In the genomic region with DNA sequence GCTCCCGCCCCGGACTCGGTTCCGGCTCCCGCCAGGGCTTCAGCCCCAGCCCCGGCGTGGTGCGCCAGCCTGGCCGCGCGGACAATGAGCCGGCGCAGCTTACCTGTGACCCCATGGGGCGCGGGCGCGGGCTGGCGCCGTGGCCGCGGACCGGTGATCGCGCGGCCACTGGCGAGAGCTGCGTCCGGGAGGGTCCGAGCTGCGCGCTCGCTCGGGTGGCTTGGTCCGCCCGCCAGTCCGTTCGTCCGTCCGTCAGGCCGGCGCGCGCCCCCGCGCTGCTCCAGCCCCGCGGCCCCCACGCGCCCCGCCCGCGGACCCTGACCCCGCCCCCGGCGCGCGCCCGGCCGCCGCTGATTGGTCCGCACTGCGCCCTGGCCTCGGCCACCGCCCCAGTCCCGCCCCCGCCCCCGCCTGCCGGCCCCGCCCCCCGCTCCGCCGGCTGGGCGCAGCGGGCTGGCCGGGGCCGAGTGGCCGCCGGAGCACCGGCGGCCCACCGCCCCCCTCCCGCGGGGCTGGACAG, we compare ENCODE assay signal across 8 mouse cellular contexts. TPM values are rescaled to one million over a fixed set of nuclear protein-coding genes. Genes with fewer than 3 reads are reported as not detected.
DNase-seq lines count a peak whose midpoint lies in the region; ATAC-seq and TF ChIP-seq lines count a peak whose summit lies in the region.

Gene Zbtb46, minus strand, starts transcription at position 274 of the 520 bp plus-strand sequence.

- peak within 1 kb of the TSS; percentile 72 for H3K9ac ChIP-seq in ES-E14 (ENCODE audit: insufficient read depth, low read depth, low read length, poor library complexity, severe bottlenecking)
- H3K9ac ChIP-seq in forebrain, embryonic 16.5 days (replicated peaks; ENCODE audit: low read depth, low read length) = peak within 1 kb of the TSS; percentile 75

- peak; percentile 85 for ATAC-seq in forebrain, embryonic 16.5 days

- under 1% methylated on average over 75 of the region's 83 CpGs for WGBS in forebrain, embryonic 16.5 days
- 1% methylated on average over 82 of the region's 83 CpGs for WGBS in hindbrain, embryonic 10.5 days

- peak within 1 kb of the TSS; percentile 90 to 92 for H3K4me3 ChIP-seq in ES-E14 (ENCODE audit: insufficient read depth in 1 of 2, low read depth in 1 of 2, low read length in 2 of 2, poor library complexity in 1 of 2, severe bottlenecking in 1 of 2)
- H3K4me3 ChIP-seq in forebrain, embryonic 16.5 days (replicated peaks; ENCODE audit: low read length) = peak within 1 kb of the TSS; percentile 75
- H3K4me3 ChIP-seq in hindbrain, embryonic 10.5 days = peak within 1 kb of the TSS; percentile 94

- H3K27me3 ChIP-seq in forebrain, embryonic 16.5 days (replicated peaks; ENCODE audit: control insufficient read depth, insufficient read depth, low read length) = peaks cover 23% of the 10 kb centered on the region
- peaks cover 10% of the 10 kb centered on the region for H3K27me3 ChIP-seq in hindbrain, embryonic 10.5 days (ENCODE audit: insufficient read depth, poor library complexity, severe bottlenecking)

- no peaks in the 10 kb centered on the region for H3K36me3 ChIP-seq in ES-E14 (ENCODE audit: control insufficient read depth, insufficient read depth, low read length, poor library complexity, severe bottlenecking)
- no peaks in the 10 kb centered on the region for H3K36me3 ChIP-seq in forebrain, embryonic 16.5 days (ENCODE audit: control insufficient read depth, insufficient read depth)
- no peaks in the 10 kb centered on the region for H3K36me3 ChIP-seq in hindbrain, embryonic 10.5 days

- no peaks in the 10 kb centered on the region for H3K9me3 ChIP-seq in ES-E14 (ENCODE audit: control insufficient read depth, insufficient read depth, low read depth, low read length)
- H3K9me3 ChIP-seq in forebrain, embryonic 16.5 days (ENCODE audit: control insufficient read depth, low read length) = no peaks in the 10 kb centered on the region
- no peaks in the 10 kb centered on the region for H3K9me3 ChIP-seq in hindbrain, embryonic 10.5 days

- peak within 1 kb of the TSS; percentile 81 for H3K4me2 ChIP-seq in forebrain, embryonic 16.5 days (ENCODE audit: low read length)

- peaks cover 3 to 5% of the 10 kb centered on the region in 2 experiments; a peak in 2 of 4 replicates for H3K4me1 ChIP-seq in ES-E14 (ENCODE audit: control insufficient read depth in 2 of 2, insufficient read depth in 2 of 2, low read length in 2 of 2, poor library complexity in 1 of 2)
- H3K4me1 ChIP-seq in forebrain, embryonic 16.5 days (replicated peaks; ENCODE audit: control insufficient read depth, insufficient read depth, low read length) = peaks cover 19% of the 10 kb centered on the region
- H3K4me1 ChIP-seq in hindbrain, embryonic 10.5 days (replicated peaks) = peaks cover 48% of the 10 kb centered on the region

- H3K27ac ChIP-seq in ES-E14 (ENCODE audit: insufficient read depth, low read depth, low read length, poor library complexity, severe bottlenecking) = no peak within 1 kb of the TSS
- H3K27ac ChIP-seq in forebrain, embryonic 16.5 days (ENCODE audit: low read length) = 0 out of 2 replicates have a peak within 1 kb of the TSS, but pooled peaks have one; percentile 20
- peak within 1 kb of the TSS; percentile 94 for H3K27ac ChIP-seq in hindbrain, embryonic 10.5 days

- in situ Hi-C loops in ES-E14 (cut with MboI; ENCODE audit: low sequenced_read_pairs in 2 of 2, unreplicated experiment in 2 of 2) = no loop called here

- DNase-seq in ES-E14 (ENCODE audit: low read depth, low spot score) = peak; percentile 47
- peak; percentile 86 to 96 for DNase-seq in cerebellum, adult 18-20 months
- DNase-seq in hindbrain, embryonic 10.5 days (ENCODE audit: low spot score) = peak; percentile 88
- DNase-seq in layer of hippocampus, postnatal 14 days (ENCODE audit: low spot score in 2 of 2) = peak; percentile 55 to 70
- peak; percentile 91 for DNase-seq in lung, postnatal 14 days
- DNase-seq in retina, adult 2 months (ENCODE audit: low read depth, low spot score) = peak; percentile 57
- peak; percentile 68 for DNase-seq in thymus, postnatal 25 days

TF ChIP-seq in ES-E14, 5 proteins besides CTCF, POLR2A, EP300 and RAD21:
- TF ChIP-seq MAFK (IDR thresholded peaks at IDR 0.05; ENCODE audit: insufficient read depth, low read depth, low read length) (no peak), CHD2 (IDR thresholded peaks at IDR 0.05; ENCODE audit: low read depth, low read length) (no peak), ZC3H11A (IDR thresholded peaks at IDR 0.05; ENCODE audit: borderline replicate concordance, low read depth, low read length) (no peak)

RNA-seq across cellular contexts. Expression of gene Zbtb46, which starts in this region (rescaled TPM):
- 4.4 and 5.1 TPM in 2 replicates for total RNA-seq in ES-E14 (2012; rRNA removed)
- polyA plus RNA-seq in forebrain, embryonic 16.5 days (2015; fragmentation: Nextera tagmentation; extraction: Ambion mirVana) = 9.5 and 11.9 TPM in 2 replicates
- 18.6 and 22.2 TPM in 2 replicates for polyA plus RNA-seq in hindbrain, embryonic 10.5 days (2016; fragmentation: Nextera tagmentation; extraction: Ambion mirVana)
- 10 to 100 TPM; 11.2 to 14.0 TPM for total RNA-seq in layer of hippocampus, postnatal 14 days (2021)
